Mouse (Mus musculus) C2C12 (cell line): ENCODE data around the gene Herpud1. TPM values are rescaled to one million over a fixed set of nuclear protein-coding genes. Genes with fewer than 3 reads are reported as not detected.
A peak's percentile ranks its signal among the peaks of the same experiment; 100 is the strongest.

Source experiments
- H3K27me3 ChIP-seq: one replicate; pipeline ENCODE4 v1.6.1; 2011; ENCODE audit not compliant: control insufficient read depth, insufficient read depth, insufficient read length
- H3K36me3 ChIP-seq: one replicate; pipeline ENCODE4 v1.6.1; 2011; ENCODE audit not compliant: control insufficient read depth, insufficient read depth
- H3K4me3 ChIP-seq: one replicate; pipeline ENCODE4 v1.5.1; 2011; ENCODE audit warnings: mild to moderate bottlenecking, control low read depth; ENCODE audit not compliant: poor library complexity, insufficient read depth, severe bottlenecking
- H3K79me2 ChIP-seq: one replicate; pipeline ENCODE4 v1.6.1; 2011; ENCODE audit not compliant: control insufficient read depth, insufficient read depth
- H3K79me3 ChIP-seq: one replicate; pipeline ENCODE4 v1.6.1; 2011; ENCODE audit warnings: low read depth, control low read depth
- H3ac ChIP-seq: one replicate; pipeline ENCODE3; 2011; ENCODE audit warnings: low read depth; ENCODE audit not compliant: control insufficient read depth, insufficient read length
- CEBPB ChIP-seq: IDR thresholded peaks from one replicate; pipeline ENCODE4 v1.6.1; 2011; ENCODE audit warnings: low read depth, mild to moderate bottlenecking, control low read depth, moderate library complexity
- CTCF ChIP-seq: IDR thresholded peaks from one replicate; pipeline ENCODE4 v1.5.1; 2011; ENCODE audit not compliant: control insufficient read depth, insufficient read depth, insufficient read length
- FOSL1 ChIP-seq: IDR thresholded peaks from one replicate; pipeline ENCODE4 v1.8.0; 2011; ENCODE audit warnings: mild to moderate bottlenecking, low read length; ENCODE audit not compliant: poor library complexity, insufficient read depth, severe bottlenecking
- MAX ChIP-seq: IDR thresholded peaks from one replicate; pipeline ENCODE4 v1.6.1; 2011; ENCODE audit warnings: mild to moderate bottlenecking, control low read depth
- MYOD1 ChIP-seq: IDR thresholded peaks from one replicate; pipeline ENCODE4 v1.6.1; 2011; ENCODE audit warnings: low read depth; ENCODE audit not compliant: control insufficient read depth, insufficient read length
- MYOG ChIP-seq: IDR thresholded peaks from one replicate; pipeline ENCODE4 v1.6.1; 2011; ENCODE audit not compliant: control insufficient read depth, insufficient read length; ENCODE audit errors: extremely low read depth
- USF1 ChIP-seq: IDR thresholded peaks from one replicate; pipeline ENCODE4 v1.6.1; 2011; ENCODE audit warnings: low read depth, mild to moderate bottlenecking, control low read depth, moderate library complexity
- polyA plus RNA-seq: library from polyadenylated mRNA; unstranded; fragments of >200 nt; fragmentation: generic; extraction: Trizol; gene quantifications from one replicate; pipeline ENCODE4 v1.2.1, GENCODE M21; 2012; ENCODE audit warnings: missing spikeins

The Herpud1 gene
- polyA plus RNA-seq, 1 experiment = 48.8 TPM

- Histone ChIP-seq H3K36me3 (peaks cover 37% of the 10 kb centered on the region), H3K27me3 (no peaks in the 10 kb centered on the region), H3K4me3 (peak overlapping the region; percentile 76), H3K79me3 (peaks cover 22% of the 10 kb centered on the region), H3ac (peak overlapping the region; percentile 9), H3K79me2 (peaks cover 36% of the 10 kb centered on the region)
- TF ChIP-seq MYOD1 (no peak), FOSL1 (no peak), USF1 (no peak), CEBPB (no peak), MAX (no peak), CTCF (no peak)
Observed at GRCm38 (mm10) chr8:94387785-94388184, 1.5 kb downstream of the Herpud1 start.

- no peak overlapping the region for H3K4me3 ChIP-seq
- peaks cover 52% of the 10 kb centered on the region for H3K36me3 ChIP-seq
- no peaks in the 10 kb centered on the region for H3K27me3 ChIP-seq
- H3ac ChIP-seq = no peak overlapping the region
- peaks cover 36% of the 10 kb centered on the region for H3K79me2 ChIP-seq
- H3K79me3 ChIP-seq = peaks cover 22% of the 10 kb centered on the region
- TF ChIP-seq MYOD1 = no peak
- no peak for TF ChIP-seq FOSL1
- no peak for TF ChIP-seq MYOG
- no peak for TF ChIP-seq USF1
- no peak for TF ChIP-seq MAX
- TF ChIP-seq CEBPB = no peak
- no peak for TF ChIP-seq CTCF
Observed at GRCm38 (mm10) chr8:94389531-94389930, 3.3 kb downstream of the Herpud1 start.

DNA sequence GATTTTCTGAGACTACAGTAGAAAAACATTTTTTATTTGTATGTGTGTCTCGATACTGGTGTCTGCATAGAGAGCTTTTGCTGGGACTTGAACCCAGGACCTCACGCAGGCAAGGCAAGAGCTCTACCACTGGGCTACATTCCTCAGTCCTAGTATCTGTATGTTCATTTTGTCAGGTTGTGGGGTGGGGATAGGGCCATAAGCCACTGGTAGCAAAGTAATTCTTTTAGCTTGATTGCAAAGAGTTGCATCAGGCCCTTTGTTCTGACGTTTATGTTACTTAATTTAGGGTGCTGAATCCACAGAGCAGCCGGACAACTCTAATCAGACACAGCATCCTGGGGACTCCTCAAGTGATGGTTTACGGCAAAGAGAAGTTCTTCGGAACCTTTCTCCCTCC, 4.2 kb downstream of the Herpud1 start:
- peaks cover 36% of the 10 kb centered on the region for H3K79me2 ChIP-seq
- H3K79me3 ChIP-seq = peaks cover 22% of the 10 kb centered on the region
- no peak overlapping the region for H3K4me3 ChIP-seq
- no peak overlapping the region for H3ac ChIP-seq
- H3K36me3 ChIP-seq = peaks cover 61% of the 10 kb centered on the region
- TF ChIP-seq USF1 (no peak), MYOD1 (no peak), CTCF (no peak), CEBPB (no peak), FOSL1 (no peak)
- no peaks in the 10 kb centered on the region for H3K27me3 ChIP-seq

DNA sequence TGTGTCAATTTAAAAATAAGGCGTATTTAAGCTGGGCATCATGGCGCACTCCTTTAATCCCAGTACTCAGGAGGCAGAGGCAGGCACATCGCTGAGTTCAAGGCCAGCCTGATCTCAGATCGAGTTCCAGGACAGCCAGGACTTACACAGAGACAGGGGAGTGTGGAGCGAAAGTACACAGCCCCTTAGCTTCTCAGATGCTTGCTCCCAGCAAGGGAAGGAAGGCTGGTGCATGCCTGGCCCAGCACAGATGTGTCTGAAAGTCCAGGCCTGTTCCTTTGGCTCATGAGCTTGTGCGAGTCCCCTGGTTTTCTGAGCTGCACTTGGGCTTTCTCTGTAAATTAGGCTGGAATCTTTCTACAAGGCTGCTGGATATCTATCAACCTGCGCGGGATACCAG, 4.7 kb downstream of the Herpud1 start:
- TF ChIP-seq MYOG (no peak), USF1 (no peak), FOSL1 (no peak), MAX (no peak), CTCF (no peak), CEBPB (no peak), MYOD1 (no peak)
- Histone ChIP-seq H3K79me3 (peaks cover 22% of the 10 kb centered on the region), H3K36me3 (peaks cover 66% of the 10 kb centered on the region), H3K4me3 (no peak overlapping the region), H3ac (no peak overlapping the region), H3K27me3 (no peaks in the 10 kb centered on the region), H3K79me2 (peaks cover 36% of the 10 kb centered on the region)

GRCm38 (mm10) chr8:94392147-94392546, 5.9 kb downstream of the Herpud1 start:
- Histone ChIP-seq H3K36me3 (peaks cover 71% of the 10 kb centered on the region), H3K79me3 (peaks cover 17% of the 10 kb centered on the region), H3K27me3 (no peaks in the 10 kb centered on the region), H3K4me3 (no peak overlapping the region), H3ac (no peak overlapping the region), H3K79me2 (peaks cover 28% of the 10 kb centered on the region)
- no peak for TF ChIP-seq FOSL1
- no peak for TF ChIP-seq CTCF
- TF ChIP-seq MAX = no peak
- TF ChIP-seq CEBPB = no peak
- no peak for TF ChIP-seq USF1
- no peak for TF ChIP-seq MYOG
- no peak for TF ChIP-seq MYOD1

DNA sequence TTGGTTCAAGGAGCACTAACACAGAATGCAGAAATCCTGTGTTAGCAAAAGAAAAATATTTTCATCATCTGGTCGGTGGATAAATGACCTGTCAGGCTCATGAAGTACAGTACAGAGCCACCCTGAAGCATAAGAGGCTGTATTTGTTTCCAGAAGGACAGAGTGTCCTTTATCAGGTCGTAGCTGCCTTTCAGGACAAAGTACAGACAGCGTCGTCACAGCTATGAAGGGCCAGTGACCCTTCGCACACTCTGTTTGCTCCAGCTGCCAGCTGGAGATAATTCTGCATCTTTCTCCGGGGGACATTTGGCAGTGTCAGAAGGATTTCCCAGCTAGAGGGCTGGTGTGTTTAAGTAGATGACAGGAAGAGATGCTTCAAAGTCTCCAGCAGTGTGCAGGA, 6.4 kb downstream of the Herpud1 start:
- no peak overlapping the region for H3ac ChIP-seq
- H3K79me3 ChIP-seq = peaks cover 13% of the 10 kb centered on the region
- H3K4me3 ChIP-seq = no peak overlapping the region
- TF ChIP-seq USF1 (no peak), FOSL1 (no peak), CTCF (no peak), MAX (no peak), CEBPB (no peak), MYOD1 (no peak), MYOG (no peak)
- H3K36me3 ChIP-seq = peaks cover 71% of the 10 kb centered on the region
- H3K27me3 ChIP-seq = no peaks in the 10 kb centered on the region
- peaks cover 23% of the 10 kb centered on the region for H3K79me2 ChIP-seq
